Mouse (Mus musculus) brain, embryonic 14.5 days (tissue): ENCODE measurements around the gene Trpm8.

Experiments
- CTCF ChIP-seq: fragments of 200-500 bp; IDR thresholded peaks from 2 replicates; pipeline ENCODE4 v1.5.1; 2012; ENCODE audit warnings: inconsistent platforms, mild to moderate bottlenecking, moderate library complexity, borderline replicate concordance; ENCODE audit not compliant: insufficient read depth, insufficient read length; ENCODE audit errors: extremely low read depth
- POLR2A ChIP-seq: fragments of 200-500 bp; IDR thresholded peaks from 2 replicates; pipeline ENCODE4 v1.6.1; 2012; ENCODE audit warnings: mild to moderate bottlenecking, inconsistent platforms, borderline replicate concordance; ENCODE audit not compliant: poor library complexity, insufficient read depth, insufficient read length, severe bottlenecking; ENCODE audit errors: extremely low read depth

DNA sequence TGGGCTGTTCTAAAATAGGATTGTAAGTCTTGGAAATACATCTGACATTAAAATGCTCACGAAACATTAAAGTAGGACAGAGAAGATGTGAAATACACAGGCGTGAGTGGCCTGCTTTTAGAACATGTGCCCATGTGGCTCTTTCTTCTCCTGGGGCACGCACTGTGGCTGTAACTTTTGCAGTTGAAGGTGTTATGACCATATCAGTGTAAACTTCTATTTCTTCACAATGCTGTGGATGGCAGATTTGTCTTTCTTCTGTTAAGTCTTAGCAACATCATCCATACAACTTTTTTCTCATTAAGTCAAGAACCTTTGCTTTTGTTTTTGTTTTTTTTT is 11.3 kb downstream of the Trpm8 start:
- no peak for TF ChIP-seq POLR2A
- TF ChIP-seq CTCF = no peak
